In genomic region chr17:86249499-86250405, GRCm38 (mm10) we compare ENCODE assay signal across 7 mouse cellular contexts.
DNase-seq lines count a peak whose midpoint lies in the region; ATAC-seq lines count a peak whose summit lies in the region.

No protein-coding gene starts in this region.

- no peaks in the 10 kb centered on the region for H3K36me3 ChIP-seq in intestine, embryonic 14.5 days (ENCODE audit: control insufficient read depth, insufficient read depth, low read length)
- no peaks in the 10 kb centered on the region for H3K36me3 ChIP-seq in kidney, embryonic 14.5 days (ENCODE audit: control insufficient read depth, insufficient read depth, low read length)

- 63% methylated on average over 21 of the region's 21 CpGs for WGBS in intestine, embryonic 14.5 days
- 76% methylated on average over 21 of the region's 21 CpGs for WGBS in kidney, embryonic 14.5 days

- peaks cover 3% of the 10 kb centered on the region; the same call in 1 of the 2 replicates for H3K4me1 ChIP-seq in intestine, embryonic 14.5 days (replicated peaks; ENCODE audit: control insufficient read depth, insufficient read depth, low read length)
- no peaks in the 10 kb centered on the region for H3K4me1 ChIP-seq in kidney, embryonic 14.5 days (ENCODE audit: control insufficient read depth, insufficient read depth, low read length)

- no peak overlapping the region for H3K27ac ChIP-seq in intestine, embryonic 14.5 days (ENCODE audit: low read depth)
- H3K27ac ChIP-seq in kidney, embryonic 14.5 days (ENCODE audit: low read depth, low read length), result no peak overlapping the region

- 0 out of 2 replicates have a peak, but pooled peaks have one; percentile 12 for ATAC-seq in intestine, embryonic 14.5 days (replicated peaks; ENCODE audit: low FRiP score, low TSS enrichment, low read depth)
- ATAC-seq in kidney, embryonic 14.5 days (ENCODE audit: low FRiP score, low TSS enrichment), result no peak

- H3K4me3 ChIP-seq in intestine, embryonic 14.5 days (ENCODE audit: low read depth, low read length), result no peak overlapping the region
- H3K4me3 ChIP-seq in kidney, embryonic 14.5 days (ENCODE audit: low read length), result no peak overlapping the region

- no peaks in the 10 kb centered on the region for H3K9me3 ChIP-seq in intestine, embryonic 14.5 days (ENCODE audit: control insufficient read depth, low read length)
- H3K9me3 ChIP-seq in kidney, embryonic 14.5 days (ENCODE audit: control insufficient read depth, low read length), result 0 out of 2 replicates have a peak, but pooled peaks cover 2% of the 10 kb centered on the region

- no peaks in the 10 kb centered on the region for H3K27me3 ChIP-seq in intestine, embryonic 14.5 days (replicated peaks; ENCODE audit: control insufficient read depth, insufficient read depth, low read length)
- H3K27me3 ChIP-seq in kidney, embryonic 14.5 days (ENCODE audit: control insufficient read depth, insufficient read depth, low read length), result no peaks in the 10 kb centered on the region

- H3K4me2 ChIP-seq in intestine, embryonic 14.5 days (ENCODE audit: low read length), result no peak overlapping the region
- H3K4me2 ChIP-seq in kidney, embryonic 14.5 days (replicated peaks; ENCODE audit: low read depth, low read length), result no peak overlapping the region

- peak; percentile 82 for DNase-seq in cerebellum, adult 11 months
- peak; percentile 93 for DNase-seq in cerebellum, adult 9-10 months
- DNase-seq in intestine, embryonic 14.5 days (ENCODE audit: low spot score), result no peak
- peak; percentile 72 for DNase-seq in left cerebral cortex, postnatal 4 days
- DNase-seq in testis, postnatal 10 days (ENCODE audit: low spot score), result no peak
- no peak for DNase-seq in spleen, postnatal 36 days (ENCODE audit: low spot score in 2 of 2)

- H3K9ac ChIP-seq in intestine, embryonic 14.5 days (ENCODE audit: low read length), result no peak overlapping the region
- no peak overlapping the region for H3K9ac ChIP-seq in kidney, embryonic 14.5 days (ENCODE audit: low read depth, low read length)

- intact Hi-C loops in left cerebral cortex, postnatal 4 days (cut with DNase I), result no loop called here

Comparison
In these comparisons a context has a peak if more than half of its experiments do, and no peak if none do; other contexts are left out.
1. DNase-seq: peak in cerebellum, adult 11 months (single experiment), cerebellum, adult 9-10 months (single experiment) and left cerebral cortex, postnatal 4 days (single experiment); none in intestine, embryonic 14.5 days (single experiment), testis, postnatal 10 days (single experiment) and spleen, postnatal 36 days (0 of 2).